8 mouse cellular contexts compared by ENCODE assay signal in the genomic region with DNA sequence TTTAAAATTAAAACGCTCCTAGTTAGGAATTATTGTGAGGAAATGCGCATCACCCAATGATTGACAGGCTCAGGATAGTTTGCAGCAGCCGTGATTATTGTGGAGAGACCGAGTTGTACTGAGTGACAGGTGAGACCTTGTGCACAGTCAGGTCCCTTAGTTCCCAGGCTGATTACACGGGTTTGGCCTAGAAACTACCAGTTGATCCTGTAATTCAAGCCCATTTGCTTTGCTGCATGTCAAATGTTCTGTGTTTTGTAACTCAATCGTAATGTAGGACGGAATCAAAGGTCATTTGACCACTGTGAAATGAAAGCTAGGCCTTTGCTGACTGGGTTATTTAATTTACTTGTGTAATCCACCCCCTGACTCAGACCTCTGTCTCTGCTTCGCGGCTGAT. TPM values are rescaled to one million over a fixed set of nuclear protein-coding genes. Genes with fewer than 3 reads are reported as not detected.
A peak's percentile ranks its signal among the peaks of the same experiment; 100 is the strongest.
DNase-seq lines count a peak whose midpoint lies in the region; ATAC-seq and TF ChIP-seq lines count a peak whose summit lies in the region.

No protein-coding gene starts in this region.

- WGBS in embryonic facial prominence, embryonic 12.5 days = 21% methylated on average over 9 of the region's 9 CpGs
- 21% methylated on average over 9 of the region's 9 CpGs for WGBS in hindbrain, embryonic 16.5 days
- WGBS in lung, embryonic 16.5 days = 21% methylated on average over 9 of the region's 9 CpGs

- peak overlapping the region; percentile 27 for H3K9ac ChIP-seq in ES-Bruce4 (ENCODE audit: low read depth, poor library complexity, severe bottlenecking)
- peak overlapping the region; percentile 64 for H3K9ac ChIP-seq in embryonic facial prominence, embryonic 12.5 days
- peak overlapping the region; percentile 68 for H3K9ac ChIP-seq in hindbrain, embryonic 16.5 days (ENCODE audit: low read depth, low read length)
- H3K9ac ChIP-seq in lung, embryonic 16.5 days (ENCODE audit: low read length) = peak overlapping the region; percentile 78

- no peaks in the 10 kb centered on the region for H3K9me3 ChIP-seq in ES-Bruce4 (replicated peaks; ENCODE audit: control insufficient read depth, insufficient read depth, low read length, poor library complexity, severe bottlenecking)
- no peaks in the 10 kb centered on the region for H3K9me3 ChIP-seq in embryonic facial prominence, embryonic 12.5 days
- H3K9me3 ChIP-seq in hindbrain, embryonic 16.5 days (ENCODE audit: control insufficient read depth, low read length) = no peaks in the 10 kb centered on the region
- no peaks in the 10 kb centered on the region for H3K9me3 ChIP-seq in lung, embryonic 16.5 days (ENCODE audit: control insufficient read depth, low read length)

- no peak for TF ChIP-seq POLR2A in ES-Bruce4 (IDR thresholded peaks at IDR 0.05; ENCODE audit: insufficient read depth, low read length)

- no peak for TF ChIP-seq EP300 in ES-Bruce4 (IDR thresholded peaks at IDR 0.05; ENCODE audit: insufficient read depth, low read depth, low read length)

- TF ChIP-seq CTCF in ES-Bruce4 (IDR thresholded peaks at IDR 0.05; ENCODE audit: low read depth, low read length) = no peak

- DNase-seq in heart, adult 8-10 months (ENCODE audit: low spot score) = peak; percentile 10
- DNase-seq in heart, postnatal 4 days = no peak
- DNase-seq in yolk sac, embryonic 10.5 days (ENCODE audit: low spot score) = peak; percentile 46
- DNase-seq in left cerebral cortex, postnatal 4 days = no peak

- peak overlapping the region; percentile 78 for H3K4me3 ChIP-seq in ES-Bruce4 (ENCODE audit: low read depth, low read length)
- H3K4me3 ChIP-seq in embryonic facial prominence, embryonic 12.5 days = peak overlapping the region; percentile 64
- peak overlapping the region; percentile 69 for H3K4me3 ChIP-seq in hindbrain, embryonic 16.5 days (ENCODE audit: low read length)
- H3K4me3 ChIP-seq in lung, embryonic 16.5 days (ENCODE audit: low read length) = peak overlapping the region; percentile 85

- H3K36me3 ChIP-seq in ES-Bruce4 (ENCODE audit: control insufficient read depth, insufficient read depth, low read length, poor library complexity, severe bottlenecking) = no peaks in the 10 kb centered on the region
- H3K36me3 ChIP-seq in embryonic facial prominence, embryonic 12.5 days = peaks cover 3% of the 10 kb centered on the region; the same call in 1 of the 2 replicates
- 0 out of 2 replicates have a peak, but pooled peaks cover 2% of the 10 kb centered on the region for H3K36me3 ChIP-seq in hindbrain, embryonic 16.5 days (ENCODE audit: control insufficient read depth, insufficient read depth, low read length)
- peaks cover 9% of the 10 kb centered on the region; the same call in 1 of the 2 replicates for H3K36me3 ChIP-seq in lung, embryonic 16.5 days (ENCODE audit: control insufficient read depth, insufficient read depth, low read length)

- intact Hi-C loops in left cerebral cortex, postnatal 4 days (cut with DNase I) = no loop called here

- no peak for ATAC-seq in embryonic facial prominence, embryonic 12.5 days (ENCODE audit: insufficient number of reproducible peaks, insufficient read depth, low FRiP score, low TSS enrichment)
- peak; percentile 74 for ATAC-seq in hindbrain, embryonic 16.5 days
- peak; percentile 64 for ATAC-seq in lung, embryonic 16.5 days (ENCODE audit: low read depth)

- H3K4me2 ChIP-seq in embryonic facial prominence, embryonic 12.5 days (replicated peaks) = peak overlapping the region; percentile 64
- H3K4me2 ChIP-seq in hindbrain, embryonic 16.5 days (ENCODE audit: low read length) = peak overlapping the region; percentile 95
- H3K4me2 ChIP-seq in lung, embryonic 16.5 days (ENCODE audit: low read depth, low read length) = peak overlapping the region; percentile 80

- no peaks in the 10 kb centered on the region for H3K4me1 ChIP-seq in ES-Bruce4 (ENCODE audit: control insufficient read depth, insufficient read depth, low read length)
- H3K4me1 ChIP-seq in embryonic facial prominence, embryonic 12.5 days = no peaks in the 10 kb centered on the region
- H3K4me1 ChIP-seq in hindbrain, embryonic 16.5 days (ENCODE audit: control insufficient read depth, insufficient read depth, low read depth, low read length) = peaks cover 7% of the 10 kb centered on the region
- H3K4me1 ChIP-seq in lung, embryonic 16.5 days (replicated peaks; ENCODE audit: control insufficient read depth, insufficient read depth, low read length) = peaks cover 7% of the 10 kb centered on the region; the same call in 1 of the 2 replicates

- no peak overlapping the region for H3K27ac ChIP-seq in ES-Bruce4 (ENCODE audit: insufficient read depth, low read length)
- H3K27ac ChIP-seq in embryonic facial prominence, embryonic 12.5 days = no peak overlapping the region
- no peak overlapping the region for H3K27ac ChIP-seq in hindbrain, embryonic 16.5 days (ENCODE audit: low read depth, low read length)
- no peak overlapping the region for H3K27ac ChIP-seq in lung, embryonic 16.5 days (ENCODE audit: low read length)

- no peaks in the 10 kb centered on the region for H3K27me3 ChIP-seq in ES-Bruce4 (ENCODE audit: control insufficient read depth, insufficient read depth, low read length, poor library complexity, severe bottlenecking)
- no peaks in the 10 kb centered on the region for H3K27me3 ChIP-seq in embryonic facial prominence, embryonic 12.5 days
- H3K27me3 ChIP-seq in hindbrain, embryonic 16.5 days (replicated peaks; ENCODE audit: control insufficient read depth, insufficient read depth, low read length) = no peaks in the 10 kb centered on the region
- no peaks in the 10 kb centered on the region for H3K27me3 ChIP-seq in lung, embryonic 16.5 days (ENCODE audit: control insufficient read depth, insufficient read depth, low read depth, low read length)

RNA-seq across cellular contexts. Expression of a gene that starts 0.5 kb away (rescaled TPM):
- 10 to 100 TPM; 30.3 to 48.4 (median 39.8) TPM for total RNA-seq in heart, adult 8-10 months (2022)
- total RNA-seq in heart, postnatal 4 days (2021) = 10 to 100 TPM; 59.2 to 60.9 TPM
- 24.7 and 27.8 TPM in 2 replicates for polyA plus RNA-seq in ES-Bruce4 (2011; ENCODE audit: insufficient read depth, insufficient read length, low read depth, missing spikeins)
- 89.5 and 90.5 TPM in 2 replicates for polyA plus RNA-seq in embryonic facial prominence, embryonic 12.5 days (2016; fragmentation: Nextera tagmentation; extraction: Ambion mirVana)
- 136 and 144 TPM in 2 replicates for polyA plus RNA-seq in hindbrain, embryonic 16.5 days (2015; fragmentation: Nextera tagmentation; extraction: Ambion mirVana)
- polyA plus RNA-seq in lung, embryonic 16.5 days (2015; fragmentation: Nextera tagmentation; extraction: Ambion mirVana) = 83.9 and 98.1 TPM in 2 replicates
- 10 to 100 TPM; 73.6 to 77.8 TPM for total RNA-seq in left cerebral cortex, postnatal 4 days (2021)

Comparison
In these comparisons a context has a peak if more than half of its experiments do, and no peak if none do; other contexts are left out.
1. DNase-seq: peak in heart, adult 8-10 months (single experiment) and yolk sac, embryonic 10.5 days (single experiment); none in heart, postnatal 4 days (single experiment) and left cerebral cortex, postnatal 4 days (single experiment).
2. H3K9ac ChIP-seq: peak in every context shown above with its lines; median percentile 78 in lung, embryonic 16.5 days; 68 in hindbrain, embryonic 16.5 days; 64 in embryonic facial prominence, embryonic 12.5 days; 27 in ES-Bruce4.
3. Peak in every context shown above with its lines, with median percentiles within 50 percentile points of each other: H3K4me3 ChIP-seq and H3K4me2 ChIP-seq.